Mouse (Mus musculus): ENCODE results near the gene Ppp1r14c. TPM values are rescaled to one million over a fixed set of nuclear protein-coding genes. Genes with fewer than 3 reads are reported as not detected.

Gene Ppp1r14c
- polyA plus RNA-seq, 1 experiment from 2014 or later = 87.1 TPM

GRCm38 (mm10) chr10:3411222-3411621 is 45.4 kb downstream of the Ppp1r14c start:
- Histone ChIP-seq H3K4me2 (ENCODE audit: low read length) (no peak overlapping the region), H3K9me3 (ENCODE audit: control insufficient read depth, low read length) (no peaks in the 10 kb centered on the region), H3K27ac (ENCODE audit: low read depth, low read length) (no peak overlapping the region), H3K9ac (ENCODE audit: low read depth, low read length) (no peak overlapping the region), H3K4me3 (ENCODE audit: low read length) (no peak overlapping the region), H3K36me3 (ENCODE audit: control insufficient read depth, insufficient read depth, low read length) (no peaks in the 10 kb centered on the region), H3K4me1 (ENCODE audit: control insufficient read depth, insufficient read depth, low read depth, low read length) (peaks cover 3% of the 10 kb centered on the region; the same call in 1 of the 2 replicates), H3K27me3 (replicated peaks; ENCODE audit: control insufficient read depth, insufficient read depth, low read length) (no peaks in the 10 kb centered on the region)
- 58% methylated on average over 3 of the region's 3 CpGs for WGBS
- ATAC-seq = peak; percentile 76

- H3K4me1 ChIP-seq (ENCODE audit: control insufficient read depth, insufficient read depth, low read depth, low read length) = peaks cover 3% of the 10 kb centered on the region; the same call in 1 of the 2 replicates
- H3K4me3 ChIP-seq (ENCODE audit: low read length) = no peak overlapping the region
- no peaks in the 10 kb centered on the region for H3K36me3 ChIP-seq (ENCODE audit: control insufficient read depth, insufficient read depth, low read length)
- H3K4me2 ChIP-seq (ENCODE audit: low read length) = no peak overlapping the region
- H3K9ac ChIP-seq (ENCODE audit: low read depth, low read length) = no peak overlapping the region
- H3K9me3 ChIP-seq (ENCODE audit: control insufficient read depth, low read length) = no peaks in the 10 kb centered on the region
- 57% methylated on average over 2 of the region's 2 CpGs for WGBS
- H3K27ac ChIP-seq (ENCODE audit: low read depth, low read length) = no peak overlapping the region
- H3K27me3 ChIP-seq (replicated peaks; ENCODE audit: control insufficient read depth, insufficient read depth, low read length) = no peaks in the 10 kb centered on the region
- peak; percentile 52 for ATAC-seq
Measured at GRCm38 (mm10) chr10:3411639-3412038, 45.8 kb downstream of the Ppp1r14c start.

GRCm38 (mm10) chr10:3414813-3415212 is 49.0 kb downstream of the Ppp1r14c start:
- Histone ChIP-seq H3K4me2 (ENCODE audit: low read length) (no peak overlapping the region), H3K4me3 (ENCODE audit: low read length) (no peak overlapping the region), H3K27ac (ENCODE audit: low read depth, low read length) (no peak overlapping the region; the same call in 1 of the 2 replicates), H3K27me3 (replicated peaks; ENCODE audit: control insufficient read depth, insufficient read depth, low read length) (no peaks in the 10 kb centered on the region), H3K9ac (ENCODE audit: low read depth, low read length) (no peak overlapping the region), H3K9me3 (ENCODE audit: control insufficient read depth, low read length) (no peaks in the 10 kb centered on the region), H3K4me1 (ENCODE audit: control insufficient read depth, insufficient read depth, low read depth, low read length) (peaks cover 3% of the 10 kb centered on the region; the same call in 1 of the 2 replicates), H3K36me3 (ENCODE audit: control insufficient read depth, insufficient read depth, low read length) (no peaks in the 10 kb centered on the region)
- peak; percentile 78 for ATAC-seq
- WGBS = 58% methylated on average over 5 of the region's 5 CpGs

- H3K4me1 ChIP-seq (ENCODE audit: control insufficient read depth, insufficient read depth, low read depth, low read length) = peaks cover 3% of the 10 kb centered on the region; the same call in 1 of the 2 replicates
- no peak for ATAC-seq
- H3K9me3 ChIP-seq (ENCODE audit: control insufficient read depth, low read length) = no peaks in the 10 kb centered on the region
- H3K36me3 ChIP-seq (ENCODE audit: control insufficient read depth, insufficient read depth, low read length) = no peaks in the 10 kb centered on the region
- H3K9ac ChIP-seq (ENCODE audit: low read depth, low read length) = no peak overlapping the region
- H3K4me2 ChIP-seq (ENCODE audit: low read length) = no peak overlapping the region
- H3K27ac ChIP-seq (ENCODE audit: low read depth, low read length) = no peak overlapping the region
- no peaks in the 10 kb centered on the region for H3K27me3 ChIP-seq (replicated peaks; ENCODE audit: control insufficient read depth, insufficient read depth, low read length)
- no peak overlapping the region for H3K4me3 ChIP-seq (ENCODE audit: low read length)
- 72% methylated on average over 4 of the region's 4 CpGs for WGBS
Measured at GRCm38 (mm10) chr10:3416565-3416964, 50.7 kb downstream of the Ppp1r14c start.

- H3K4me2 ChIP-seq (ENCODE audit: low read length) = no peak overlapping the region
- H3K4me1 ChIP-seq (ENCODE audit: control insufficient read depth, insufficient read depth, low read depth, low read length) = peaks cover 3% of the 10 kb centered on the region; the same call in 1 of the 2 replicates
- WGBS = 73% methylated on average over 4 of the region's 4 CpGs
- H3K27ac ChIP-seq (ENCODE audit: low read depth, low read length) = no peak overlapping the region
- H3K36me3 ChIP-seq (ENCODE audit: control insufficient read depth, insufficient read depth, low read length) = no peaks in the 10 kb centered on the region
- no peak for ATAC-seq
- no peak overlapping the region for H3K9ac ChIP-seq (ENCODE audit: low read depth, low read length)
- H3K27me3 ChIP-seq (replicated peaks; ENCODE audit: control insufficient read depth, insufficient read depth, low read length) = no peaks in the 10 kb centered on the region
- no peaks in the 10 kb centered on the region for H3K9me3 ChIP-seq (ENCODE audit: control insufficient read depth, low read length)
- H3K4me3 ChIP-seq (ENCODE audit: low read length) = no peak overlapping the region
Measured at GRCm38 (mm10) chr10:3417408-3417807, 51.6 kb downstream of the Ppp1r14c start.

GRCm38 (mm10) chr10:3424016-3424415 is 58.2 kb downstream of the Ppp1r14c start:
- Histone ChIP-seq H3K4me3 (ENCODE audit: low read length) (no peak overlapping the region), H3K4me1 (ENCODE audit: control insufficient read depth, insufficient read depth, low read depth, low read length) (no peaks in the 10 kb centered on the region; the same call in 1 of the 2 replicates), H3K27me3 (replicated peaks; ENCODE audit: control insufficient read depth, insufficient read depth, low read length) (no peaks in the 10 kb centered on the region), H3K9me3 (ENCODE audit: control insufficient read depth, low read length) (no peaks in the 10 kb centered on the region), H3K9ac (ENCODE audit: low read depth, low read length) (no peak overlapping the region), H3K36me3 (ENCODE audit: control insufficient read depth, insufficient read depth, low read length) (no peaks in the 10 kb centered on the region), H3K4me2 (ENCODE audit: low read length) (no peak overlapping the region), H3K27ac (ENCODE audit: low read depth, low read length) (no peak overlapping the region)
- no peak for ATAC-seq

- Histone ChIP-seq H3K4me1 (ENCODE audit: control insufficient read depth, insufficient read depth, low read depth, low read length) (no peaks in the 10 kb centered on the region; the same call in 1 of the 2 replicates), H3K9me3 (ENCODE audit: control insufficient read depth, low read length) (no peaks in the 10 kb centered on the region), H3K36me3 (ENCODE audit: control insufficient read depth, insufficient read depth, low read length) (no peaks in the 10 kb centered on the region), H3K4me2 (ENCODE audit: low read length) (no peak overlapping the region), H3K4me3 (ENCODE audit: low read length) (no peak overlapping the region), H3K27me3 (replicated peaks; ENCODE audit: control insufficient read depth, insufficient read depth, low read length) (no peaks in the 10 kb centered on the region), H3K27ac (ENCODE audit: low read depth, low read length) (no peak overlapping the region), H3K9ac (ENCODE audit: low read depth, low read length) (no peak overlapping the region)
- ATAC-seq = peak; percentile 72
- WGBS = 35% methylated on average over 3 of the region's 3 CpGs
Measured at GRCm38 (mm10) chr10:3427689-3428399, 62.0 kb downstream of the Ppp1r14c start.

GRCm38 (mm10) chr10:3434848-3435474 is 69.1 kb downstream of the Ppp1r14c start:
- no peaks in the 10 kb centered on the region for H3K36me3 ChIP-seq (ENCODE audit: control insufficient read depth, insufficient read depth, low read length)
- WGBS = 72% methylated on average over 8 of the region's 8 CpGs
- no peaks in the 10 kb centered on the region for H3K4me1 ChIP-seq (ENCODE audit: control insufficient read depth, insufficient read depth, low read depth, low read length)
- H3K4me3 ChIP-seq (ENCODE audit: low read length) = no peak overlapping the region
- no peak overlapping the region for H3K4me2 ChIP-seq (ENCODE audit: low read length)
- H3K27ac ChIP-seq (ENCODE audit: low read depth, low read length) = no peak overlapping the region
- H3K27me3 ChIP-seq (replicated peaks; ENCODE audit: control insufficient read depth, insufficient read depth, low read length) = no peaks in the 10 kb centered on the region
- H3K9me3 ChIP-seq (ENCODE audit: control insufficient read depth, low read length) = no peaks in the 10 kb centered on the region
- no peak overlapping the region for H3K9ac ChIP-seq (ENCODE audit: low read depth, low read length)
- peak; percentile 58 for ATAC-seq

GRCm38 (mm10) chr10:3440722-3441471 is 75.0 kb downstream of the Ppp1r14c start:
- Histone ChIP-seq H3K9ac (ENCODE audit: low read depth, low read length) (no peak overlapping the region), H3K9me3 (ENCODE audit: control insufficient read depth, low read length) (no peaks in the 10 kb centered on the region), H3K4me3 (ENCODE audit: low read length) (no peak overlapping the region), H3K4me2 (ENCODE audit: low read length) (no peak overlapping the region), H3K4me1 (ENCODE audit: control insufficient read depth, insufficient read depth, low read depth, low read length) (no peaks in the 10 kb centered on the region), H3K36me3 (ENCODE audit: control insufficient read depth, insufficient read depth, low read length) (no peaks in the 10 kb centered on the region), H3K27ac (ENCODE audit: low read depth, low read length) (no peak overlapping the region), H3K27me3 (replicated peaks; ENCODE audit: control insufficient read depth, insufficient read depth, low read length) (no peaks in the 10 kb centered on the region)
- peak; percentile 89 for ATAC-seq
- WGBS = 51% methylated on average over 2 of the region's 2 CpGs
